19 mouse cellular contexts compared by ENCODE assay signal in the genomic region with DNA sequence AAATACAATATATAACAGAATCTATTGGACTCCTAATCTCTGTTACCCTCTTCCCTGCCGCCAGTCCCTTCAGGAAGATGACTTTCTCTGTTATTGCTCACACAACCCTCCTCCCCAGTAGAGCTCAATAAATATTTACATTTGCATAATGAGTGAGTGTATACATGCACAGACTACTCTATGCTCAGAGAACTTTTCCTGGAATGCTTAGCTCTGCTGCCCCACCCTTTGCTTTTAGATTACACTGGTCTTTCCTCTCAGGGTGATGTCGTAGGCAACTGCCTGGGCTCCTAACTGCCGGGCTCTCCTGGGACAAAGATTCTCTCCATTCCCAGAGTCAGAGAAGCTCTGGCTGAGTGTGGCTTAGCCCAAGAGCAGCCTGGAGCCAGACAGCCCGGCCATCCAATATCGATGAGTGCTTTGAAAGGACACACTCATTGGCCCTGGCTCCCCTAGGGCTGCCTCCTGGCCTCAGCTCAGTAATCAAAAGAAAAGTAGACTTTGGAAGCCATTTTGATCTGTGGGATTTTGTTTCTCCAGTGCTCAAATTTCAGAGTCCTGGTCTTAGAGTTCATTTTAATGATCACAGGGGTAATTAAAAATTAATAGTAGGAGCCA.
DNase-seq lines count a peak whose midpoint lies in the region; ATAC-seq and TF ChIP-seq lines count a peak whose summit lies in the region.
"Had no signal": no experiment of that assay in that cellular context is flagged by ENCODE, and none has a peak within 500 bp of the region (broad histone marks: within the 10 kb centered on the region; RNA-seq: fewer than 3 reads in every experiment).

No protein-coding gene starts in this region.

- no peaks in the 10 kb centered on the region for H3K27me3 ChIP-seq in kidney, adult 2 months (replicated peaks; ENCODE audit: control insufficient read depth, insufficient read depth, low read length)
- H3K27me3 ChIP-seq in midbrain, embryonic 14.5 days (ENCODE audit: control insufficient read depth, insufficient read depth, low read length): no peaks in the 10 kb centered on the region
- H3K27me3 ChIP-seq in midbrain, postnatal 0 days (ENCODE audit: insufficient read depth, low read length): no peaks in the 10 kb centered on the region
- H3K27me3 ChIP-seq: CH12.LX; liver, embryonic 12.5 days; neural tube, embryonic 12.5 days had no signal

- H3K4me1 ChIP-seq in kidney, adult 2 months (ENCODE audit: control insufficient read depth, insufficient read depth, low read length): no peaks in the 10 kb centered on the region
- peaks cover 7% of the 10 kb centered on the region; the same call in 1 of the 2 replicates for H3K4me1 ChIP-seq in midbrain, embryonic 14.5 days (ENCODE audit: control insufficient read depth, insufficient read depth, low read length)
- H3K4me1 ChIP-seq in midbrain, postnatal 0 days (ENCODE audit: insufficient read depth, low read length): no peaks in the 10 kb centered on the region
- H3K4me1 ChIP-seq: liver, embryonic 12.5 days had no signal

- intact Hi-C loops in left cerebral cortex, postnatal 10 days (cut with DNase I): no loop called here
- intact Hi-C loops in heart, postnatal 14 days (cut with DNase I): no loop called here

- no peak overlapping the region for H3K27ac ChIP-seq in kidney, adult 2 months (ENCODE audit: insufficient read depth, low read depth, low read length)
- no peak overlapping the region for H3K27ac ChIP-seq in midbrain, embryonic 14.5 days (replicated peaks; ENCODE audit: low read depth, low read length)
- no peak overlapping the region for H3K27ac ChIP-seq in midbrain, postnatal 0 days (ENCODE audit: low read depth, low read length)
- H3K27ac ChIP-seq: liver, embryonic 12.5 days; neural tube, embryonic 12.5 days had no signal

- H3K9me3 ChIP-seq in midbrain, embryonic 14.5 days (ENCODE audit: control insufficient read depth, low read length): no peaks in the 10 kb centered on the region
- no peaks in the 10 kb centered on the region for H3K9me3 ChIP-seq in midbrain, postnatal 0 days (ENCODE audit: low read length)
- H3K9me3 ChIP-seq: liver, embryonic 12.5 days; neural tube, embryonic 12.5 days had no signal

- peak; percentile 14 for DNase-seq in gastrocnemius, postnatal 25 days
- no peak for DNase-seq in gastrocnemius, postnatal 10 days
- peak; percentile 3 to 6 for DNase-seq in kidney, postnatal 4 days
- no peak for DNase-seq in kidney, adult 2 months
- DNase-seq in midbrain, embryonic 14.5 days: peak; percentile 12
- no peak for DNase-seq in midbrain, postnatal 0 days (ENCODE audit: low spot score)
- DNase-seq in left cerebral cortex, postnatal 10 days (ENCODE audit: extremely low spot score in 1 of 2, low spot score in 2 of 2): no peak
- no peak for DNase-seq in heart, postnatal 14 days
- DNase-seq: cerebellum, adult 9-11 months; left cerebral cortex, postnatal 4 days; right cerebral cortex, postnatal 25 days; thymus, postnatal 25 days had no signal

- no peak for ATAC-seq in midbrain, embryonic 14.5 days (ENCODE audit: low FRiP score, low TSS enrichment)
- ATAC-seq in midbrain, postnatal 0 days (ENCODE audit: low FRiP score): no peak
- ATAC-seq: forebrain, embryonic 14.5 days; hindbrain, embryonic 16.5 days; liver, embryonic 12.5 days had no signal

- no peak overlapping the region for H3K9ac ChIP-seq in midbrain, embryonic 14.5 days (replicated peaks; ENCODE audit: low read length)
- H3K9ac ChIP-seq in midbrain, postnatal 0 days (replicated peaks; ENCODE audit: low read length, poor library complexity, severe bottlenecking): no peak overlapping the region
- H3K9ac ChIP-seq: liver, embryonic 12.5 days; neural tube, embryonic 12.5 days had no signal

- no peaks in the 10 kb centered on the region for H3K36me3 ChIP-seq in kidney, adult 2 months (ENCODE audit: control insufficient read depth, insufficient read depth, low read length)
- no peaks in the 10 kb centered on the region for H3K36me3 ChIP-seq in midbrain, embryonic 14.5 days (ENCODE audit: control insufficient read depth, insufficient read depth, low read length)
- H3K36me3 ChIP-seq in midbrain, postnatal 0 days (ENCODE audit: insufficient read depth, low read length): no peaks in the 10 kb centered on the region
- H3K36me3 ChIP-seq: liver, embryonic 12.5 days; neural tube, embryonic 12.5 days had no signal

- 43% methylated on average over 5 of the region's 5 CpGs for WGBS in kidney, adult 2 months
- 55% methylated on average over 5 of the region's 5 CpGs for WGBS in midbrain, embryonic 14.5 days
- WGBS in midbrain, postnatal 0 days: 62% methylated on average over 5 of the region's 5 CpGs

- H3K4me2 ChIP-seq in midbrain, embryonic 14.5 days (ENCODE audit: low read length): no peak overlapping the region
- H3K4me2 ChIP-seq in midbrain, postnatal 0 days (ENCODE audit: low read depth, low read length, poor library complexity, severe bottlenecking): no peak overlapping the region
- H3K4me2 ChIP-seq: heart, embryonic 11.5 days; liver, embryonic 12.5 days; neural tube, embryonic 12.5 days had no signal

- no peak for TF ChIP-seq CTCF in kidney, adult 2 months (conservative IDR thresholded peaks at IDR 0.05; ENCODE audit: insufficient read depth, insufficient read length, low read depth, low read length)
- TF ChIP-seq CTCF in midbrain, postnatal 0 days (IDR thresholded peaks at IDR 0.05): no peak

- no peak for TF ChIP-seq POLR2A in kidney, adult 2 months (IDR thresholded peaks at IDR 0.05; ENCODE audit: low read depth, low read length)

- H3K4me3 ChIP-seq in kidney, adult 2 months (ENCODE audit: insufficient read depth, low read depth, low read length): no peak overlapping the region
- H3K4me3 ChIP-seq in midbrain, embryonic 14.5 days (replicated peaks; ENCODE audit: low read depth, low read length): no peak overlapping the region
- no peak overlapping the region for H3K4me3 ChIP-seq in midbrain, postnatal 0 days (ENCODE audit: low read depth, low read length)
- H3K4me3 ChIP-seq: erythroblast, embryonic 14.5 days; liver, embryonic 12.5 days; neural tube, embryonic 12.5 days had no signal

Comparison
In these comparisons a context has a peak if more than half of its experiments do, and no peak if none do; other contexts are left out.
1. DNase-seq: peak in gastrocnemius, postnatal 25 days (single experiment), kidney, postnatal 4 days (2 of 2) and midbrain, embryonic 14.5 days (single experiment); none in gastrocnemius, postnatal 10 days (single experiment), kidney, adult 2 months (single experiment), midbrain, postnatal 0 days (single experiment), left cerebral cortex, postnatal 10 days (0 of 2) and heart, postnatal 14 days (0 of 2).